Mouse (Mus musculus): ENCODE data around the gene Nefh. TPM values are rescaled to one million over a fixed set of nuclear protein-coding genes. Genes with fewer than 3 reads are reported as not detected.

Nefh gene
- polyA plus RNA-seq, 1 experiment: 66.7 TPM

GRCm38 (mm10) chr11:4916068-4916467 lies 31.8 kb downstream of the Nefh start:
- no peak for TF ChIP-seq GATA1 (IDR thresholded peaks at IDR 0.05; ENCODE audit: low read length)

- no peak for TF ChIP-seq GATA1 (IDR thresholded peaks at IDR 0.05; ENCODE audit: low read length)
Observed at GRCm38 (mm10) chr11:4906231-4906630, 41.6 kb downstream of the Nefh start.

- no peak for TF ChIP-seq GATA1 (IDR thresholded peaks at IDR 0.05; ENCODE audit: low read length)
Observed at GRCm38 (mm10) chr11:4901956-4902355, 45.9 kb downstream of the Nefh start.

DNA sequence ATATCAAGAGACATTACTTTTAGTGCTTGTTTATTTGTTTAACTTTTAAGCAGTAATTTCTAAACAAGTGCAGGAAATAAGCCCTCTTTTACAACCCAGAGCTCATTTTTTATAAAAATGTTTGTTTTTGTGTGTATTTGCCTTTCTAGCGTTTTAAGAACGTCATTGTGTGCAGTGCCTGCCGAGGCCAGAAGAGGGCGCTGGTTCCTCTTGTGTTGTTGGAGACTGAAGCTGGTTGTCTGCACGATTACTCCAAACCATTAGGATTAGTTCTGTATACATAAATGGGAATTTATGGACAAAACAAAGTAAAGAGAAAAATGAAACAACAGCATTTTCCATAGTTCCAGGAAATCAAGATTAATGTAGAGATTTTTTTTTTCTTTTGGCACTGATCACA lies 47.4 kb downstream of the Nefh start:
- TF ChIP-seq GATA1 (IDR thresholded peaks at IDR 0.05; ENCODE audit: low read length): no peak

DNA sequence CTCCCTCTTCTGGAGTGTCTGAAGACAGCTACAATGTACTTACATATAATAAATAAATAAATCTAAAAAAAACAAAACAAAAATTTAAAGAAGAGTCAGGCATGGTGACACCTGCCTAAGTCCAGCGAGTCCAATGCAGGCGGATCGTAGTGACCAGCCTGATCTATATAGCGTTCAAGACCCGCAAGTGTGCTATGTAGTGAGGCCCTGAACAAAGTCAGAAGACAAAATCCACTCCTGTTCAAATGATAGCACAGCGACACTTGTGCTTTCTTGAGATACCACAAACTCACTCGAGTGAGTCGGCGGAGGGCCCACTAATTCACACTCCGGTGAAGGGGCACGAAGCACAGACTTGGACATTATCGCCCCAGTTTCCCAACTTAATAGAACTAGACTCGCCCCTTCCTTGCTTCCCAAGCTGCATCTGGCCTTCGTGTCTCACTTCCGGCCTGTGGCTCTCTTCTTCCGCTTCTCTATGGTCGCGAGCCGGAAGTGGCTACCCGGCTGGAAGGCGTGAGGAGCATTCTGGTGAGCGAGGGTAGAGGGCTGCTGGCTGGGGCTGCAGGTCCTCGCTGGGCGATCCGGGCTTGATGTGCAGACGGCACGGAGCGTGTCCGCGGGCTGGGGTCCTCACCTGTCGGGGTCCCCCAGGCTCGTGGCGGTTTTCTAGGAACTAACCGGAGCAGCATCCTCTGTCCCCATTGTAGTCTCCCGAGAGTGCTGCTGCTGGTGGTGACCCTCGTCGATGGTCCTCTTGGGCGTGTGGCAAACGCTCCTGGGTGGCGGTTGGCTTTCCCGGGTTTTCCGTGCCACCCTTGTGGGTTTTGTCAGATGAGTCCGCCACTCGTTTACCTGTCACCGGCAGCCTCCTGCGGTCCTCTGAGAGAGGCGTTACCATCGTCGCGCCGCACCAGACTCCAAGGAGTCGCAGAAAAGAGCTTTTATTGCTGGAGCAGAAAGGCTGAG lies 52.7 kb downstream of the Nefh start, which contains the start of gene Thoc5:
TSS of gene Thoc5 (plus strand) at position 473 of the 969 bp plus-strand sequence.
- no peak for TF ChIP-seq GATA1 (IDR thresholded peaks at IDR 0.05; ENCODE audit: low read length)

Other genes with a start within 250 kb of the Nefh start
- gene Uqcr10, start 243.7 kb downstream of the Nefh start, polyA plus RNA-seq (2012): 39.5 and 62.7 TPM in 2 replicates
- gene Zmat5, start 243.4 kb downstream of the Nefh start, polyA plus RNA-seq (2012): 83.6 and 121 TPM in 2 replicates
- gene Cabp7, start 201.3 kb downstream of the Nefh start, polyA plus RNA-seq (2012): 0.03 and 0.08 TPM in 2 replicates
- 74.0 and 79.6 TPM in 2 replicates for gene Nf2, start 98.5 kb downstream of the Nefh start, polyA plus RNA-seq (2012)
- gene Nipsnap1, start 74.1 kb downstream of the Nefh start, polyA plus RNA-seq (2012): 16.4 and 18.0 TPM in 2 replicates
- 4.3 and 9.9 TPM in 2 replicates for gene Thoc5, start 52.7 kb downstream of the Nefh start, polyA plus RNA-seq (2012)
- 69.3 and 86.0 TPM in 2 replicates for gene Ap1b1, start 38.8 kb upstream of the Nefh start, polyA plus RNA-seq (2012)
- 0.06 TPM in 2 replicates for gene Rasl10a, start 110.1 kb upstream of the Nefh start, polyA plus RNA-seq (2012)
- 209 and 286 TPM in 2 replicates for gene Gas2l1, start 117.3 kb upstream of the Nefh start, polyA plus RNA-seq (2012)
- gene Rhbdd3, start 150.9 kb upstream of the Nefh start, polyA plus RNA-seq (2012): 38.4 and 49.6 TPM in 2 replicates
- gene Ewsr1, start 151.2 kb upstream of the Nefh start, polyA plus RNA-seq (2012): 924 and 1,277 TPM in 2 replicates
- not detected in 2 replicates for gene Emid1, start 204.2 kb upstream of the Nefh start, polyA plus RNA-seq (2012)